Mouse (Mus musculus): ENCODE data around the gene Itga7.

The Itga7 gene

DNA sequence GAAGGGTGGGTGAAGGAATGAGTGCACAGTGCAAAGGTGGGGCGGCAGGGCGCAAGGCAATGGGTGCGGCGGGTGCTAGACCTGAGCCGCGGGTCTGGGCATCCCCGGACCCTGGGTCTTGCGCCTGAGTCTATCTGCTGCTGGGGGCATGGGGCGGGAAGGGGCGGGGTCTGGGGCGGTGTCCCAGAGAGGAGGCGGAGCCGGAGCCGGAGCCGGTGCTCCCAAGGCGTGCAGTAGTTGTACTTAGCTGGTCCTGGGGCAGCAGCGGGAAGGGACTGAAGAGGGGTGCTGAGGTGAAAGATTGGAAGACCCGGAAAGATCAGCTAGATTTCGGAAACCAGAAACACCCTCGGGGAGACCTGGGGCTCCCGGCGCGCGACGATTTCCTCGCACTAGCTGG is at the start of gene Itga7:
Gene Itga7 (plus strand): TSS at position 245 of the 400 bp plus-strand sequence.
- DNase-seq = peak; percentile 62 to 76

DNA sequence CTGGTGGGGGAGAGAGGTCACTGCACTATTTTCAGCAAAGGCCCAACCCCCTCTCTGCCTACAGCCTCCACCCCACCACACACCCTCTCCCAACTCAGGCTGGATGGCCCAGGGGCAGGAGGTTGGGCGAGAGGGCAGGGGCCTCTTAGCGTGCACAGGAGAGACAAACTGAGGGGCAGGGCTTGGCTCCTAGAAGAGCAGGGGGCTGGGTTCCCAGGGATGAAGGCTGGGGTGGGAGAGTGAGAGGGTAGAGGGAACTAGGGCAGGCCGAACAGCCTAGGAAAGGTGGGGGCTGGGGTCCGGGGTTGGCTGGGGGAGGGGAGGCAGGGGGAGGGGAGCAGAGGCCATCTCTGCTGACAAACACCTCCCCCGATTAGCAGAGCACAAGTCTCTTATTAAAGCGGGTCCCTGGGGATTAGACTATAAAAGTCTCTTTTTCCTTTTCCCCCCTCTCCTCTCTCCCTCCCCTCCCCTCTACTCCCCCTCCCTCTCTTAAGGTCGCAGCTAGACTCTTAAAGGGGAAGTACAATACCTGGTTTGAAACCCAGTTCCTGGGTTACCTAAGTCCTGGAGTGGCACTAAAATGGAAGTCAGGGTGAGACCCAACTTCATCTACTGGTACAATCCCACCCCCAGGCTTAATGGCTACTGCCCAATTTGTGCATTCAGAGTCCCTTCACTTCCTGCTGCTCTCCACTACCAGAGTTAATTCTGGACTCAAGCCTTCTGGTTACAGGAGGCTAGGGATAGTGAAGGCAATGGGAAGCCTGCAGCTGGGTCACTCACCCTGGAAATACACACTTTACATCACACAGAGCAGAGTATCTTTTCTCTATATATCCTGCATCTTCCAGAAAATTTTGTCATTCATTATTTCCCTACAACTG is 44.4 kb upstream of the Itga7 start:
- DNase-seq = no peak

DNA sequence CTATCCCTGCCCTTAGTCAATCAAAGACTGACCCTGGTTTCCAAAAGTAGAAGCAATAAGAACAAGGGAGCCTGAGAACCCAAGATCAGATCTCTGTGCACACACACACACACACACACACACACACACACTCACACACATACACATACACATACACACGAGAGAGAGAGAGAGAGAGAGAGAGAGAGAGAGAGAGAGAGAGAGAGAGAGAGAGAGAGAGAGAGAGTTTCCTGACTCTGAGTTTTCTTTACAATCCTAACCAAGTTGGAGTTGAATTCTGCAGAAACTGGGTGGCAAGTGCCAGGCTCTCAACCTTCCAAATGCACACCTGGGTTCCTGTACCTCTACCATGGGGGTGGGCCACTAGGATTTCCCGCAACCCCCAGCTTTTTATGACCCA is 43.8 kb upstream of the Itga7 start:
- no peak for DNase-seq

DNA sequence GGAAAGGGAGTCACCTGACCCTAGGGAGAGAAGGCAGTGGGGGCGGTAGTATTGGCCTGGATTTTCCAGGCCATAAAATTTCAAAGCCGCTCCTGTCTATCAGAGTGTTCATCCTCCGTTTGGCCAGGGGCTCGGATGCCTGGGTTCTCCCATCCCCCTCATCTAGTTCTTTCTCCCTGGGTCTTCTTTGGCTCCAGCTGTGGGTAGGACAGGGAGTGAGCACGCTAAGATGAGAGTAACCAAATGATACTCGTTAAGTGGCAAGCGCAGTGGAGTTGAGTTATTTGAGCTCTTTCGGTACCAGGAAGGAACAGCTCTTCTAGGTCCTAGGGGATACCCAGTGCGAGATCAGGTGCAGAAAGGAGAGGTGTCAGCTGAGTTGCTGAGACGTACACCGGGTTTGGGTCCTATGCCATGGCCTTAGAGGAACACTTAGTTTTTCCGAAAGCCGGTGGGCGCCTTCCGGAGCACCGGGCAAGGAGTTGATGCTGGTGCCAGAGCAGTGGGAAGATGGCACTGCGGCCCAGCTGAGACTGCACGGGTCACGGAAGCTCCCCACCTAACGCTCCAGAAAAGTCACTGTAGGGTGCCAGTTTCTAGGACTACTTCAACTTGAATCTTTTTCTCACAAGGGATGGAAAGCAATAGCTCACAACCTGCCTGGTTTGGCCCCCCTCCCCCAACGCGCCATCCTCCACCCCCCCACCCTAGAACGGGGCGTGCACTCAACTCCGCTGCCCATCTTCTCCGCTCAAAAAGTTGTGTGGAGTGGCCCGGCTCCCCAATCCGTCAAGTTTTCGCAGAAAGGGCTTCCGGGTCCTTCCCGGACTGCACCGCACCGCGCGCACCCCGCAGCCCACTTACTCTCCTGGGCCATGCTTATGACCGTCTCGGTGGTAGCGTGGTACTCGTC is 43.0 kb upstream of the Itga7 start:
- no peak for DNase-seq

DNA sequence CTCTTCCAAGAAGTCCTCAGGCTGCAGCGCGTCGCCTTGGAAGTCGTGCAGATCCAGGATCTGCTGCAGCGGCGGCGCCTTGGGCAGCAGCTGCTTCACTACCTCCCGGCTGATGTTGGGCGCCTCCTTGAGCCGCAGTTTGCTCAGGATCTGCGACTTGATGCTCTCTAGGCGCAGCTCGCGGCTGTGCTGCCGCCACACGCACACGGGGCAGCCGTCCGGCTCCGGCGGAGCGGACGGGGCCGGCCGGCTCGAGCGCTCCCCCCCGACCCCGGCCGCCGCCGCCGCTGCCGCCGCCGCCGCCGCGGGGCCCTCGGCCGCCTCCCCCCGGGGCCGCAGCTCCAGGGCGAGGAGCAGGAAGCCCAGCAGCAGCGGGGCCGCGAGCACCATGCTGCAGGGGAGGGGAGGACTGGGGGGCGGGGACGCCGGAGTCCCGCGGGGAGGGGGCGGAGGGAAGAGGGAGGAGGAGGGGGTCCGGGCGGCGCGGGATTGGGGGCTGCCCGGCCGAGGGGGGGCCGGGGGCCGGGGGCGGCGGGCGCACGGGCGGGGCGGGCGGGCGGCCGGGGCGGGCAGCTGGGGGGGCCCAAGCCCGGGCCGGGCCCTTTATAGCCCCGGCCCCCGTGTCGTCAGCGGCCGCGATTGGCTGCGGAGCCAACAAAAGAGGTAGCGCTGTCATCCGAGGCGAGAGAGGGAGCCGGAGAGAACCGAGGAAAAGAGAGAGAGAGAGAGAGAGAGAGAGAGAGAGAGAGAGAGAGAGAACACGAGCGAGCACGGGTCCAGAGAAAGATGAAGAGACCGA is 42.1 kb upstream of the Itga7 start, which contains the start of gene Gdf11:
Gene Gdf11 (minus strand): TSS at position 423 of the 799 bp plus-strand sequence.
- DNase-seq = peak; percentile 49 to 72

DNA sequence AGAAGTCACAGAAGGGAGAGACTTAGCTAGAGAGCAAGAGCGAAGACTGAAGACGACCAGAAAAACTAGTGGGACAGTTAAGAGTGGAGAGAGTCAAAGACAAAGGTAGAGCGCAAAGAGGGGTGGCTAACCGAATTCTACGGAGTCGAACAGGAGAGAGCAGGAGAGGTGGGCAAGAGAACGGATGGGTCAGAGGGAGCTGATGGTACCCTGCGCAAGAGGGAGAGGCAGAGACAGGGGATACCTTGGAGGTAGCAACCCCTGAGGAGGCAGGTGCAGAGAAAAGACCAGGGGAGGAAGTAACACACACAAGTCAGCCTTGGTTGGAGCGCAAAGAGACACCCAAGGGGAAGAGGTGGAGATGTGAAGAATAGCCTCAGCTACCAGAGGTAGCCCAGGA is 41.4 kb upstream of the Itga7 start:
- DNase-seq = no peak

DNA sequence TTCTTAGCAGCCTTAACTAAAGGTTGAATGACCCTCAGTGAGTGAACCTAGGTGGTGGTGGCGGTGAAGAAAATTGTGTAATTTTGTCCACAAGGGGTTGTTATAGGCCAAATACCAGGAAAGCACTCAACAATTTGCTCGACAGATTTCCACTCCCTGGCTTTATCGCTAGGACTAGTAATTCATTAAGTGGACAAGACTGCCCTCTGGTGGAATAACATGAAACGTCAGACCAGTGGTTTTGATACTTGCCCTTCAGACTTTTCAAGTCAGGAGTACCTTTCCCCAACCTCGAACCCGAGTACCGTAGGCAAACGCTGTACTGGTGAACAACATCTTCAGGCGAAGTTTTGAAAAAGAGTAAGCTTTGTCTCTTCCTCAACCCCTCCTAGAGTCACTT is 38.2 kb upstream of the Itga7 start:
- peak; percentile 85 to 90 for DNase-seq

DNA sequence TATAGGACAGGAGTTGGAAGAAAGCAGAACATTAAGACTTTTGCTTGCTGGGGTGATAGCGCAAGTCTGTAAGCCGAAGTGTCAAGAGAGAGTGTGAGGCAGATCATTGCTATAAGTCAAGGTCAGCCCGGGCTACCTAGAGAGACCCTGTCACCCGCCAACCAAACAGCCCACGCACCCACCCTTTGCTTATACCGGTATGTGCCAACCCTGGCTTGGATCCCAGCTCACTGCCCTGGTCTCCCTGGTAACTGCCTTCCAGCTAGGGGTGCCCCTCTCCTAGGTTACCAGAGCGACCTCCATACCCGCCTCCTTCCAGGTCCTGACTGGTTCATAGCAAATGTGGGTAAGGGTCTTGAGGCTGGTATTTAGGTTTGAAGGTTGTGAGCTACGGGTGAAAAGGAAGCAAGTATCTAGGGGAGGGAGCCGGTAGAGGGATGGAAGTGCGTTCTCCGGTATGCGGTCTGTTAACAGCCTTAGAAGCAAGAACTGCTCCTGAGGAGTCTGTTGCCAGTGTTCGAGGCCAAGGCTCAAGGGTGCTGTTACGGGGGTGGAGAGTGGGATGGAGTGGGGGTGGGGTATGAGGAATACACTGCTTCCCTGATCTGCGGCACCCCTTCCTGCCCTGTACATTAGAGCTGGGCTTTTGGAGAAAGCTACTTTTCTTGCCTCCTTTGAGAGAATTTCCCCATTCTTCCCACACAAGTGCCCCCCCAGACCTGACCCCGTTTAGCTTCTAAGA is 37.5 kb upstream of the Itga7 start:
- DNase-seq = peak in 1 of 2 experiments; percentile 57

DNA sequence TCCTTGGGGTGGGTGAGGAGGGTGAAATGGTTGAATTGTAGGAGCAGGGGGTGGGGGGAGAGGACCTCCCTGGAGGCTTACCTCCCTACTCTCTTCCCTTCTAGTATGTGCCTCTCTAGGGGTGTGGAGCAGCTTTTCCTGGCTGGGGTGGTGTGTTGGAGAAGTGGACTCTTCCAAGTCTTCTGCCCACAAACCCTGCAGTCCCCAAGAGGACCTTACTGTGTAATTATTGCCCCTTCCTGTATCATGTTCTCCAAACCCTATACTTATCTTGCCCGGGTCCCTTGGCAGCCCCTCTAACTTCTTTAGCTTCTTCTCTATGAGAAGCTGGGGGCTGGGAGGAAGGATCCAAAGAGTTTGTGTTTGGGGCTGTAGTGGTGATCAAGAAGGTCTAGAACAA is 36.8 kb upstream of the Itga7 start:
- DNase-seq = no peak

DNA sequence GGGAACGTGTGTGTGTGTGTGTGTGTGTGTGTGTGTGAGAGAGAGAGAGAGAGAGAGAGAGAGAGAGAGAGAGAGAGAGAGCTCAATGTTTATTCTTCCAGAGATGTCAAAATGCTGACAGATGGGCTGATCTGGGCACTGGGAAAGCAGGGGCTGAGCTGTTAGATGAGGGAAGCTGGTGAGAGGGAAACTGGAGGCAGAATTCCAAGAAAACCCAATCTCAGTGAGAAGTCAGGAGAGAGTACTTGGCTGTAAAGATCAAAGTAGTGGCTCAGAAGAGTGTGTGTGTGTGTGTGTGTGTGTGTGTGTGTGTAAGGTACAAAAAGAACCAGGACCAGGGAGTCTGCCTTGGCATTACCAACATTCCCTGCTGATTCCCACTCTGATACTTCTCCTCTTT is 36.1 kb upstream of the Itga7 start:
- DNase-seq = no peak

DNA sequence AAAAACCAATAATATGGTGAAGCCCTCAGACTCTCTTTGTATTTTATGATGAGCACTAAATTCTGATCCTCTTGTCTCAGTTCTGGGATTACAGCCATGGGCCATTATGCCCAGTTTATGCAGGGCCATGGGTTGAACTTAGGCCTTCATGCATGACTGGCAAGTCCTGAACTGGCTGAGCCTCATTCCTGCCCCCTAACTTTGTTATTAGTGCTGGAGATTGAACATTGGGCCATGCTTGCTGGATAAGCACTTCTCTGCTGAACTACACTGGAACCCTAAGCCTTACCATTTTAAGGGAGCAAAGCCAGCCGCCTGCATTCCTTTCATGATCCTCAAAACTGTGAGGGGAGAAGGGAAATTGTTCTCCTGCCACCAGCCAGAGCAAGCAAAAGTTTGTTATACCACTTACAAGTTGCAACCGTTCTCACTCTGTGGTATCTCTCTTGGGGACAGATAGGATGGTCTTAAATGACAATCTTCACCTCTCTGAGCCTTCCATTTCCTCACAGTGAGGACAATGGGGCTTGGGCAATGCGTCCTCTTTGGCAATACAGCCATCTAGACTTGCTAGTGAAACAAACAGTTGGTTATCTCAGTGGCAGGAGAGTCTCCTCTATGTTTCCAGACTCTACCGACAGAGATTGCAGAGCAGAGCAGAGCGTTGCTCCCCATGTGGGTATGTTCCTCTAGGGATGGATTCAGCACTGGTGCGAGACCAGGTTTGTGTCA is 33.7 kb upstream of the Itga7 start:
- peak; percentile 71 to 90 for DNase-seq

DNA sequence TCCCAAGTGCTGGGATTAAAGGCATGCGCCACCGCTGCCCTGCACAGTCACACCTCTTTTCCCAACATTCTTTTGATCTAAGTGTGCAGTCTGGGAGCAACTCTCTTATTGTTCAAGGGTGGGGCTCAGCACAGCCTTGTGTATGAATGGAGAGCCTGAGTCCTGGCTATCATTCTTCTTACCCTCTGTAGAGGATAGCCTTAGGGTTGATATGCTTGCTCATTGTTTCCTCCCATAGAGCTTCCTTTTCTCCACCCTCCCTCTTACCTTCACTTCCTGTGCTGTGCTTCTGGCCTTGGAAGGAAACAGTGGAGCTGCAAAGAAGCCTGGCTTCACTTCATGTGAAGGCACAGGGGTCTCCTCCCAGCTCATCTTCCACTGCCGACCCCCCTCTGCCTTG is 32.9 kb upstream of the Itga7 start, which contains the start of gene Cd63:
Gene Cd63 (plus strand): TSS at position 292 of the 400 bp plus-strand sequence.
- no peak for DNase-seq

DNA sequence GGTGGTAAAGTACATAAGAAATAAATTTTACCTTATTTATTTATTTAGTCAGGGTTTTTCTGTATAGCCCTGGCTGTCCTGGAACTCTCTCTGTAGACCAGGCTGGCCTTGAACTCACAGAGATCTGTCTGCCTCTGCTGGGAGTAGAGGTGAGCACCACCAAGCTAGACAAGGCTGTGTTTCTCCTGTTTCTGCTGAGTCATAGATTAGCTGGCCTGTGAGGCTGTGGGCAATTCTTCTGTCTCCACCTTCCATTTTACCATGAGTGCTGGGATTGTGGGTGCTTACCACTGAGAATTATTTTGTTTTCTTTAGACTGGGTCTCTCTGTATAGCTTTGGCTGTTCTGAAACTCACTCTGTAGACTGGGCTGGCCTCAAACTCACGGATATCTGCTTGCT is 32.2 kb upstream of the Itga7 start:
- DNase-seq = no peak

DNA sequence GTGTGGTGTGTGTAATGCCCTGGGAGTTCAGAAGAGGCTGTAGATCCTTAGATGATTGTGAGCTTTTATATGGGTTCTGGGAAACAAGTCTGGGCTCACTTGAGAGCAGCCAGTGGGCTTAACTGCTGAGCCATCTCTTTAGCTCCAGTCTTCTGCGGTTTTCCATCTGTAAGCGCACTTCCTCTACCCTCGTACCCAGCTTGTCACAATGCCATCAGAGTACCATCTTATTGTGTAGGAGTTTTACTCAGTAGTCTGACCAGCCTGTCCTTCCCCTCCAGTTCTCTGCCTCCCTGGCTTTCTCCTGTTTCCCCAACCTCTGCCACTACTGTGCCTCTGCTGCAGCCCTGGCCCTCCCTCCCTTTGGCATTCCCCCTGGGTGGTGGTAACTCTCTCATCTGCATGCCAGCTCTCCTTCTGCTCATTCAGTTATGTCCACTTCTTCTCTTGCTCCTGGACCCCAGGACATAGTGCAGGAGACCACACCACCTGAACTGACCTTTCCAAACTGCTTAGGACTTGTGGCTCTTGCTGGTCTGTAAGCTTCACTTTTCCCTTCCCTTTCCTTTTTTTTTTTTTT is 31.1 kb upstream of the Itga7 start:
- DNase-seq = peak in 1 of 2 experiments; percentile 74

DNA sequence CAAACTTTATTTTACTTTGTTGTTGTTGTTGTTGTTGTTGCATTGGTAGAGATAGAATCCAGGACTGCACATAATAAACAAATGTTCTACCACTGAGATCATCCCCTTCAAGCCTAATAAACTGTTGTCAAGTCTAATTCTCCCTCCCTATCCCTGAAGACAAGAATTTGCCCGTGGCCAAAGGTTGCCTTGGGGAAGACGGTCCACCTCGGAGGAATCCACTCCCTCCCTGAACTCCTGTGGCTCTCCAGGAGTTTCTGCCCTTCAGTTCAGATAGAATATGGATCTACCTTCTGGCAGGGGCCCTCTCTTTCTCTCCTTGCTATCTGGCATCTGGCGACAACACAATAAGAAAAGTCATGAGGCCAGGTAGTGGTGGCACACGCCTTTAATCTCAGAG is 28.8 kb upstream of the Itga7 start:
- peak; percentile 64 to 74 for DNase-seq

DNA sequence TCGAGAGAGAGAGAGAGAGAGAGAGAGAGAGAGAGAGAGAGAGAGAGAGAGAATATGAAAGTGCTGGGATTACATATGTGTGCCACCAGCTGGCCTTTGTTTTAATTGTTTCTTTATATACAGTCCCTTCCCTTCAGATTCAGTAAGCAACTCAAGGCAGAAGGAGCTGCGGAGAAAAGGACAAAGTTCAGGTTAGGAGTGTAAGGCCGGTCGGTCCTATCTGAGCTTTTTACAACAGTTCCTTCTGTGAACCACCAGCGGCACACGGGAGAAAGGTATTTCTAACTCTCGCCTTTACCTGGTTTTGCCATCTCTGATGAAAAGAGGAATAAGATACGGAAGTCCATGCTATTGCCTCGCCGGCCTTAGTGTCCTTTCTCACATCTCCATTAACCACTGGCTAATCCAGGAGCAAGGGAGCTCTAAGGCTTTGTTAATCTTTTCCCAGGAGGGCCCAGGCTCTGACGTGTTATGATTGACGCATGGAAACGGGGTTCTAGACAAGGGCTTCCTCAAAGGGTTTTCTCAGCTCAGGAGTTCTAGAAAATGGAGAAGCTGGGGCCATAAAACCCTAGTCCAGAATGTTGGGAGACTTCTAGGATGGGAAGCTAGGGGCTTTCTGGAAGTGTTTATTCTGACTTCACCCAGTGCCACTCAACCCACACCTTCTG is 24.7 kb upstream of the Itga7 start:
- peak; percentile 73 to 85 for DNase-seq

DNA sequence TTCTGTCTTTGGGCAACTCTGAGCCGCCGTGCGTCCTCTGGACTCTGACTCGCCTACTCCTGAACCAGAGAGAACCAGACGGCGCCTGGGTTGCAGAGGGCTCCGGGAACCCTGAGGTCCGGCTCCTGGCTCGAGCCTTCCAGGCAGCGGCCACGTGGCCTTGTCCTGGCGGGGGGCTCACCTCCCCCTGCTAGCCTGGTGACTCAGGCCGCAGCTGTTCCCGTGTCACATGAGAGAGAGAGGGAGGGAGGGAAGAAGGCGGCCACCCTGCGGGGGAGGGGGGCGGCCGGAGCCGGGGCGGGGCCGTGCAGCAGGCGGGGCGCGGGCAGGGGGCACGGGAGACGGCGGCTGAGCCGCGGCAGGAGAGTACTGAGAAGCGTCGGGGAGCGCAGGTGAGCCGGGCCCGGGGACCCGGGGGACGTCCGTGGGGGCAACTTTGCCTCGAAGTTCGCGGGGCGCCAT is 24.0 kb upstream of the Itga7 start:
- DNase-seq = peak; percentile 94 to 95

DNA sequence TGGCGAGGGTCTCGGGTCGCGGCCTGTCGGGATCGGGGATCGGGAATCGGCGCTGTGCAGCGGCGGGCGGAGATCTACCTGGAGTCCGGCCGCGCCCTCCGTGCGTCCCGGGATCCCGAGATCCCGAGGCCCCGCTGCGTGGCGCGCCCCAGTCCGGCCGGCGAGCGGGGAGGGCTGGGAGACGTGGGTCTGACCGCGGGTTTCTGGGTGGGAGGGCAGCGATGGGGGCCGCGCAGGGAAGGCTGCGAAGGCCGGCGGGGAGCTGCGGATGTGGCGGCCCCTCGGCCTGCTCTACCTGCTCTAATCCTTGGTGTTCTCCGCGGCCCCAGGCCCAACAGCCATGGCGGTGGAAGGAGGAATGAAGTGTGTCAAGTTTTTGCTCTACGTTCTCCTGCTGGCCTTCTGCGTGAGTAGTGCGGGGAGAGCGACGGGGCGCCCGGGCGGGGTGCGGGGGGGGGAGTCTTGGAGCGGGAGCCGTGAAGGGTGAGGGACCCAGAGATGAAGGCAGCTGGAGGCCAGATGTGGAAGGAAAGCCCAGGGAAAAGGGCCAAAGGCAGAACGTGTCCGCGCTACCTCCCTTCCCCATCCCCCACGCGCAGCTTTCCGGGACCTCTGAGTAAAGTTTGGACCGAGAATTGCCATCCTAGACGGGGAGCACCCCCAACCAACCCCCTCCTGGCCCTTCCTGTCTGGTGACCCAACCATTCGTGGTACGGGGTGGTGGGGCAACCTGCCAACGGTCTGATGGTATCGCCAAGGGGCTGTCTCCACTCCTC is 23.4 kb upstream of the Itga7 start:
- DNase-seq = peak in 1 of 2 experiments; percentile 78

DNA sequence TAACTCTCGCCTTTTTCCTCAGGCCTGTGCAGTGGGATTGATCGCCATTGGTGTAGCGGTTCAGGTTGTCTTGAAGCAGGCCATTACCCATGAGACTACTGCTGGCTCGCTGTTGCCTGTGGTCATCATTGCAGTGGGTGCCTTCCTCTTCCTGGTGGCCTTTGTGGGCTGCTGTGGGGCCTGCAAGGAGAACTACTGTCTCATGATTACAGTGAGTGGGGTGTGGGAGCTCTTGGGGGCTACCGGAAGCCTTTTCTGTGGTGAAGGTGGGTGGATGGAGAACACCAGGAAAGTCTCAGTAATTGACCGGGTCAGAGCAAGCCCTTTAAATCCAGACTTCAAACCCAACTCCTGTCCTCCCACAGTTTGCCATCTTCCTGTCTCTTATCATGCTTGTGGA is 22.2 kb upstream of the Itga7 start:
- no peak for DNase-seq
